Mouse (Mus musculus) olfactory bulb, adult 2 months (tissue): ENCODE data around the gene Ddah2. TPM values are rescaled to one million over a fixed set of nuclear protein-coding genes. Genes with fewer than 3 reads are reported as not detected.

Experiments used
- H3K27ac ChIP-seq: fragments of 200-500 bp; 2 replicates; pipeline ENCODE4 v1.5.1; 2012; ENCODE audit warnings: low read depth, low read length; ENCODE audit not compliant: insufficient read depth
- H3K4me1 ChIP-seq: fragments of 200-500 bp; 2 replicates; pipeline ENCODE4 v1.6.1; 2012; ENCODE audit warnings: low read length; ENCODE audit not compliant: control insufficient read depth, insufficient read depth
- H3K4me3 ChIP-seq: fragments of 200-500 bp; 2 replicates; pipeline ENCODE4 v1.5.1; 2012; ENCODE audit warnings: mild to moderate bottlenecking, low read depth, low read length, moderate library complexity; ENCODE audit not compliant: insufficient read depth
- CTCF ChIP-seq: fragments of 200-500 bp; IDR thresholded peaks from 2 replicates; pipeline ENCODE4 v1.5.1; 2012; ENCODE audit warnings: low read depth, mild to moderate bottlenecking, low read length, moderate library complexity; ENCODE audit not compliant: insufficient read depth
- POLR2A ChIP-seq: fragments of 200-500 bp; IDR thresholded peaks from 2 replicates; pipeline ENCODE4 v1.6.1; 2012; ENCODE audit warnings: mild to moderate bottlenecking, low read depth, low read length, moderate library complexity; ENCODE audit not compliant: insufficient read depth
- WGBS: fragments of 180-500 bp; shearing (Covaris S2); methylation state at CpG from one replicate; pipeline ENCODE4 v1.1.7; 2018; 5-methylcytosine and 5-hydroxymethylcytosine counted together
- polyA plus RNA-seq: library from polyadenylated mRNA; stranded (reverse); fragments of >200 nt; gene quantifications from 2 replicates; pipeline ENCODE4 v1.2.4, GENCODE M21; 2012; ENCODE audit warnings: low replicate concordance; ENCODE audit not compliant: missing spikeins, insufficient read depth, insufficient read length

The Ddah2 gene
- polyA plus RNA-seq, 1 experiment = not detected

DNA sequence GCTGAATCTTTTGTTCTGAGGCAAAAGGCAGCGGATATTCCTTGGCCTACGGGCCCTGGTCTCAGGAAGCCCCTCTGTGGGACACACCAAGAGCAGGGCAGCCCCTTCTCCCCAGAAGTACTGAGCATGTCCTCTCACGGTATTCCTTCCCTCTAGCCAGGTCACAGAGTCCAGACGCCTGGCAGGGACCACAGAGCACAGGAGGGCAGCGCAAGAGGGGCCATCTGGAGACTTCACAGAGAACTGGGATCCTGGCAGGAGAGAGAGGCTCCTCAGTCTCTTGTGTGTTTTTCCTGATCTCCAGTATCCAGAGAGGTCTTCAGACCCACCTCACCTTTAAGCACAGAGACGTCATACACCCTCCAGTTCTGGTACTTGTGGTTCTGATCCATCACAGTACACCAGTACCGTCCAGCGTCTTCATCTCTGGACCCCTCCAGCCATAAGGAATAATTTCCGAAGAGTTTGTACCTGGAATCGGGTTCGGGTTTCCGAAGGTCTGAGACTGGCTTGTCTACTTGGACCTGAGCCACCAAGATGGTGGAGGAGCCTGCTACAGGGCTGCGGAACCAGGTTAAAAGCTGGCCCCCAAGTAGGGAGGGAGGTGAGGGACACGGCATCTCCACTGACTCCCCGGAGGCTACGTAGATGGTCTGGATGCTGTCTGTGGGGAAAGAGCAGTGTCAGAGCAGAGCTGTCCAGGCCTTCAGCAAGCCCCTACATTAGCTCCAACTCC lies 24.2 kb downstream of the Ddah2 start:
- peaks cover 2% of the 10 kb centered on the region; the same call in 1 of the 2 replicates for H3K4me1 ChIP-seq
- 88% methylated on average over 16 of the region's 16 CpGs for WGBS
- H3K4me3 ChIP-seq = no peak overlapping the region
- no peak overlapping the region for H3K27ac ChIP-seq
- TF ChIP-seq POLR2A = no peak
- TF ChIP-seq CTCF = no peak

DNA sequence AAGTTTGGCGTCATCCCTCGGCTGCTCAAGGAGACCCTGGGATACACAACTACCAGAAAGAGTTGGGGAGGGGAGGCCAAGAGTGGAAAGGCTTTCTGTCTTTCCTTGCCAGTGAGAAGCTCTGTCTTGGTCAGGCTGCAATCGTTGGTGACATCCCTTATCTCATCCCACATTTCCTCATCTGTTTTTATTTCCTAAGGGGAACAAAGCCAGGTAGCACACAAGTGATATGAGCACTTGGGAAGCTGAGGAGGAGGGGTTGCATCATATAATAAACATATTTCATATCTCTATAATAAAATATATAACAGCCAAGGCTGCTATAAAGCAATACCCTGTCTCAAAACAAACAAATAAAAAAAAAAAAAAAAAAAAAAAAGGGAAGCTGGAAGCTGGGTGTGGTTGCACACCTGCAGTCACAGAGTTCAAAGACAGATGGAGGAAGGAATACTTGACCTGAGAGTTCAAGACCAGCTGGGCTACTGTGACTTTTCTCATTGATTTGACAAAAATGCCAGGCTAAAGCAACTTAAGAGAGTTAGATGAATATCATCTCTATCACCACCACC lies 25.2 kb downstream of the Ddah2 start:
- TF ChIP-seq CTCF = no peak
- no peak for TF ChIP-seq POLR2A
- 80% methylated on average over 3 of the region's 3 CpGs for WGBS
- Histone ChIP-seq H3K4me3 (no peak overlapping the region), H3K27ac (no peak overlapping the region), H3K4me1 (no peaks in the 10 kb centered on the region)

DNA sequence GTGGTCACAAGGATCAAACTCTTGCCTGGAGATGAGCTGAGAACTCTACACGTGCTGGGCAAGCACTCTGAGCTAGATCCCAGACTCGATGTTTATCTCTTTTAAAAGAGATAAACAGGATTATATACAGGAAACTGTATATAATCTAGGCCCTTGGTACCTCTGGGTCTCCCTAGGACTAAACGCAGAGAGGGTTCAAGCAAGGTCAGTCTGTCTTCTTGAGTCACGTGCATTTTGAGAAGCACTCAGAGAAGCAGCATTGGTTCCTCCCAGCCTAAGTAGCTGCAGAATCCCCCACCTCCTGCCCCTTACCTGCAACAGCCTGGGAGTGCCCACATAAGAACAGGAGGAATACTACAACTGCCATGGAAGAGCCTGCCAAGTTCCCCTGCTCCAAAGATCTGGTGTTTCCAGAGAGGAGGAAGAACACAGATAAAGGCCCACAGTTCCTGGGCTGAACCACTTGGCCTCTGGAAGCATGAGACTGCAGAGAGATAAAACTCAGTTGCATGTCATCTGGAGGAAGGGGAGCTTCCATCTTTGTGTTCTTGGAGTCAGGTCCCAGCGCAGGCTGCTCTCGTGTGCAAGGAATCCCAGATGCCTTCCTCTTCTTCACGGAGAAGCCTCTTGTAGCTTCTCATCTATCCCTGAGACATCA lies 26.5 kb downstream of the Ddah2 start, which contains the start of gene Ly6g6f:
Gene Ly6g6f (minus strand): TSS at position 403 of the 658 bp plus-strand sequence.
- H3K4me3 ChIP-seq = no peak within 1 kb of the TSS
- 81% methylated on average over 7 of the region's 7 CpGs for WGBS
- H3K4me1 ChIP-seq = peaks cover 4% of the 10 kb centered on the region
- H3K27ac ChIP-seq = no peak within 1 kb of the TSS
- TF ChIP-seq POLR2A = no peak
- no peak for TF ChIP-seq CTCF

DNA sequence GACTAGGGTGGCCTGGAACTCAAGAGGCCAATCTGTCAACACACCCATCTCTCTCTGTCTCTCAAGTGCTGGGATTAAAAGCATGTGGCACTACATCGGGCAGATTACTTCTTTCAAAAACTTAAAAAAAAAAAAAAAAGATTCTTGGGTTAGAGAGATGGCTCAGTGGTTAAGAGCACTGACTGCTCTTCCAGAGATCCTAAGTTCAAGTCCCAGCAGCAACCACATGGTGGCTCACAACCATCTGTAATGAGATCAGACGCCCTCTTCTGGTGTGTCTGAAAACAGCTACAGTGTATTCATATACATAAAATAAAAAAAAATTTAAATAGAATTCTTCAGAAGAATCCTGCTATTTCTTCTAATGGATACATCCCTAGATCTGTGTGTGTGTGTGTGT lies 29.3 kb downstream of the Ddah2 start:
- H3K27ac ChIP-seq = no peak overlapping the region
- WGBS = 46% methylated on average over 2 of the region's 2 CpGs

DNA sequence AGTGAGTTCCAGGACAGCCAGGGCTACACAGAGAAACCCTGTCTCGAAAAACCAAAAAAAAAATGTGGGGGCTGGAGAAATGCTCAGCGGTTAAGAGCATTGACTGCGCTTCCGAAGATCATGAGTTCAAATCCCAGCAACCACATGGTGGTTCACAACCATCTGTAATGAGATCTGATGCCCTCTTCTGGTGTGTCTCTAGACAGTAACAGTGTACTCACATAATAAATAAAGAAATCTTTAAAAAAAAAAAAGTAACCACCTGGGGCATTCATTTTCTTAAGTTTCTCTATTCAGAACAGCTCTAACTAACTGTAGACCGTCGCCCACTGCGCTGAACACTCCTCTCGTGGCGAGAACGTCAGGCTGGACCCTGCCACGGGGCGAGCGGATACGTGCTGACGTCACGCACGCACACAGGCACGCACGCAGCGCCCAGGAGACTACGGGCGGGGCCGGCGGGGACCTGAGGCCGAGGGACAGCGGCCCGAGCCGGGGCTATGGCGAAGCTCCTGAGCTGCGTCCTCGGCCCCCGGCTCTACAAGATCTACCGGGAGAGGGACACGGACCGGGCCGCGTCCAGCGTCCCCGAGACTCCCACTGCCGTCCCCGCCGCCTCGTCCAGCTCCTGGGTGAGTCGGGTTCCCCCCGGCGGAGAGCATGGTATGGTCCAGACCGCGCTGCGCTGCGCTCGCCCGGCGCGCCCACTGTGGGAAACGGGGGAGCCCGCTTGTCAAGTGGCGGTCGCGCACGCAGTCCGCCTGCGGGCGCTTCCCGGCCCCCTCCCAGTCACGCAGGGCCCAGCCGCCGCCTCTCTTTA lies 30.2 kb downstream of the Ddah2 start, which contains the start of gene Abhd16a:
Gene Abhd16a (plus strand): TSS at position 439 of the 820 bp plus-strand sequence.
- peak within 1 kb of the TSS; percentile 78 for H3K4me3 ChIP-seq
- 2% methylated on average over 67 of the region's 67 CpGs for WGBS
- no peak for TF ChIP-seq CTCF
- peak; percentile 93 for TF ChIP-seq POLR2A
- peaks cover 12% of the 10 kb centered on the region for H3K4me1 ChIP-seq
- peak within 1 kb of the TSS; percentile 99 for H3K27ac ChIP-seq

More for the DNA sequence above, 29.3 kb downstream of the Ddah2 start:
- no peak overlapping the region for H3K4me3 ChIP-seq
- peaks cover 12% of the 10 kb centered on the region for H3K4me1 ChIP-seq
- no peak for TF ChIP-seq CTCF
- TF ChIP-seq POLR2A = no peak

DNA sequence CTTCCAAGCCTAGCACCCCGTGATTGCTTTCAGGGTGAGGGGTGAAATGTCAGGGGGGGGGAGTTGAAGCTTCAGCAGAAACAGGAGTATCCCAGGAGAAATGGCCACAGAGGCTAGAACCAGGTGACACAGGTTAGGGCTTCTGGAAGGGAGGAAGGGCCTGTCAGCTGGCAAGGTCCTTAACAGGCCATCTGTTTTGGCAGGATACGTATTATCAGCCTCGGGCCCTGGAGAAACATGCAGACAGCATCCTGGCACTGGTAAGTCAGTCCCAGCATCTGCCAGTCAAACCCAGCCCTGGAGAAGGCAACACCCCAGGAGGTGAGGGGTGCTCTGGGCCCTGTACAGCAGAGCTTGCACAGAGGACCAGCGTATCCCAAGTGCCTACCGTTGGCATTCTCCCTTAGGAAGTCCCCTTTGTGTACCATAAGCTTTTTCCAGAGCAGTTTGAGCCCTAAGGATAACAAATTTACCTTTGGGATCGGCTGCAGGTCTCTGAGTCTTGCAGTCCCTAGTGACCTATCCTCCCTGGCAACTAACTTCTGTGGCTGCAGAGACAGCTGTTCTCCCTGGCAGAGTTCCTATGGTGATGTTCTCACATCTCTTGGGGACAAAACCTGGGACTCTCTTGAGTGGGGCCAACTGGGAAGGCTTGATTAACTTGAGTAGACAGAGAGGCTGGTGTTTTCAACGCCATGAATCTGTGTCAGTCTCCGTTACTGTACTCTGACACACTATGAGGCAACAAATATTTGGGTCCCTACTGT lies 31.5 kb downstream of the Ddah2 start:
- WGBS = 36% methylated on average over 8 of the region's 8 CpGs
- TF ChIP-seq POLR2A = no peak
- no peak for TF ChIP-seq CTCF
- no peak overlapping the region for H3K27ac ChIP-seq

DNA sequence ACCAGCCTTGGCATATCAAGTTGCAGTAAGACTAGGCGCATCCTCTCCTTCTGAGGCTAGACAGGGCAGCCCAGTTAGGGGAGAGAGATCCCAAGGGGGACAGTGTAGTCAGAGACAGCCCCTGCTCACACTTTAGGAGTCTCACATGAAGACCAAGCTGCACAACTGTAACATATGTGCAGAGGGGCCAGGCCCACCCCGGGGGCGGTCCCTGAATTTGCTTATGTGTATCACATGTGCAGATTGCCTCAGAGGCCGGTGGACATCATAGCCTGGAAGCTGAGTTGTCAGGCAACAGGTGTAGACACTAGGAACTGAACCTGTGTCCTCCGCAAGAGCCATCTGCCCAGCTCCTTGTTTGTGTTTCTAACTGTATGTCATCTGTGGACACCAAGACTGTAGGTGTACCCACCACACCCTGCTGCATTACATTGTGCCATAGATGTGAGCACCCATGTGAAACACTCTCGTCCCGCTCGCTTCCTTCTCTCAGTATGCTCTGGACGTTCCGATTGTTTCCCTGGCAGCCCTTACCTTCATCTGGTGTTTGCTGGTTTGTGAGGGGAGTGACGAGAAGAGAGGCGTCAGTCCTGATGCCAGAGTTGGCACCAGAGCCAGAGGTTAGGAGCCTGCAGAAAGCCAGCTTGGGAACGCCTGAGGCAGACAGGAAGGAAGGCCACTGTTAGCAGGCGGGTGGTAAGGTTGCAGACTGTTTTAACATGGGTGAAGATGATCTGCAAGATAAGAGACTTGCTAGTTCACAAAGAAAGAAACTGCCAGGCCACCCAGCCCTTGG lies 33.8 kb downstream of the Ddah2 start:
- Histone ChIP-seq H3K4me1 (peaks cover 31% of the 10 kb centered on the region), H3K4me3 (no peak overlapping the region), H3K27ac (no peak overlapping the region)
- WGBS = 92% methylated on average over 14 of the region's 14 CpGs
- TF ChIP-seq CTCF = no peak
- no peak for TF ChIP-seq POLR2A

More for the DNA sequence above, 31.5 kb downstream of the Ddah2 start:
- Histone ChIP-seq H3K4me3 (peak overlapping the region; percentile 78), H3K4me1 (peaks cover 15% of the 10 kb centered on the region)
